Mouse (Mus musculus) intestine, embryonic 16.5 days (tissue): ENCODE measurements around the gene Uck2. TPM values are rescaled to one million over a fixed set of nuclear protein-coding genes. Genes with fewer than 3 reads are reported as not detected.

ENCODE experiments used
- ATAC-seq: fragments of 200-750 bp; cut with Nextera tagmentation; 2 replicates; pipeline ENCODE4 v1.8.0; 2017; ENCODE audit warnings: moderate TSS enrichment, moderate library complexity
- H3K27ac ChIP-seq: fragments of 300-500 bp; sonication (generic); 2 replicates; pipeline ENCODE4 v1.5.1; 2014; ENCODE audit warnings: mild to moderate bottlenecking, low read length
- H3K27me3 ChIP-seq: fragments of 300-500 bp; sonication (generic); replicated peaks from 2 replicates; pipeline ENCODE4 v1.6.1; 2014; ENCODE audit warnings: low read length, control low read depth, mixed read lengths; ENCODE audit not compliant: control insufficient read depth, insufficient read depth
- H3K36me3 ChIP-seq: fragments of 300-500 bp; sonication (generic); 2 replicates; pipeline ENCODE4 v1.6.1; 2014; ENCODE audit warnings: low read length, control low read depth; ENCODE audit not compliant: control insufficient read depth, insufficient read depth
- H3K4me1 ChIP-seq: fragments of 300-500 bp; sonication (generic); 2 replicates; pipeline ENCODE4 v1.6.1; 2014; ENCODE audit warnings: low read length, control low read depth, mixed read lengths; ENCODE audit not compliant: control insufficient read depth, insufficient read depth
- H3K4me2 ChIP-seq: fragments of 300-500 bp; sonication (generic); 2 replicates; pipeline ENCODE4 v1.6.1; 2014; ENCODE audit warnings: low read depth, low read length, control low read depth
- H3K4me3 ChIP-seq: fragments of 300-500 bp; sonication (generic); 2 replicates; pipeline ENCODE4 v1.5.1; 2014; ENCODE audit warnings: mild to moderate bottlenecking, low read length
- H3K9ac ChIP-seq: fragments of 300-500 bp; sonication (generic); 2 replicates; pipeline ENCODE4 v1.6.1; 2014; ENCODE audit warnings: low read depth, low read length
- H3K9me3 ChIP-seq: fragments of 300-500 bp; sonication (generic); 2 replicates; pipeline ENCODE4 v1.6.1; 2016; ENCODE audit warnings: low read length, control low read depth; ENCODE audit not compliant: control insufficient read depth
- WGBS: fragments of 180-500 bp; shearing (Covaris S2); extraction: QIAGEN DNeasy Blood & Tissue Kit; methylation state at CpG from one replicate; pipeline ENCODE4 v1.1.7; 2014; 5-methylcytosine and 5-hydroxymethylcytosine counted together
- polyA plus RNA-seq: library from polyadenylated mRNA; unstranded; fragments of >200 nt; fragmentation: Nextera tagmentation; extraction: Ambion mirVana; gene quantifications from 2 replicates; pipeline ENCODE4 v1.2.1, GENCODE M21; 2015

Uck2 gene
- 30.8 and 36.8 TPM in 2 replicates for polyA plus RNA-seq

- Histone ChIP-seq H3K4me2 (peak within 1 kb of the TSS; percentile 64), H3K36me3 (no peaks in the 10 kb centered on the region), H3K27me3 (0 out of 2 replicates have a peak, but pooled peaks cover 14% of the 10 kb centered on the region), H3K27ac (peak within 1 kb of the TSS; percentile 88), H3K4me3 (peak within 1 kb of the TSS; percentile 82), H3K4me1 (peaks cover 5% of the 10 kb centered on the region), H3K9ac (peak within 1 kb of the TSS; percentile 82), H3K9me3 (no peaks in the 10 kb centered on the region)
- 0% methylated on average over 2 of the region's 2 CpGs for WGBS
- ATAC-seq = no peak
Observed at GRCm38 (mm10) chr1:167285320-167285355, at the start of gene Uck2. Gene Uck2, minus strand, starts transcription at chr1:167285320.

GRCm38 (mm10) chr1:167331106-167331505, 46.0 kb upstream of the Uck2 start:
- no peaks in the 10 kb centered on the region for H3K9me3 ChIP-seq
- ATAC-seq = no peak
- no peak overlapping the region for H3K27ac ChIP-seq
- H3K36me3 ChIP-seq = peaks cover 4% of the 10 kb centered on the region
- H3K4me3 ChIP-seq = no peak overlapping the region
- H3K4me2 ChIP-seq = no peak overlapping the region
- H3K4me1 ChIP-seq = no peaks in the 10 kb centered on the region
- no peak overlapping the region for H3K9ac ChIP-seq
- WGBS = 89% methylated on average over 8 of the region's 8 CpGs
- H3K27me3 ChIP-seq = no peaks in the 10 kb centered on the region

- ATAC-seq = no peak
- H3K4me2 ChIP-seq = no peak overlapping the region
- WGBS = 93% methylated on average over 6 of the region's 6 CpGs
- H3K27ac ChIP-seq = no peak overlapping the region
- H3K4me3 ChIP-seq = no peak overlapping the region
- H3K36me3 ChIP-seq = peaks cover 4% of the 10 kb centered on the region
- no peaks in the 10 kb centered on the region for H3K27me3 ChIP-seq
- H3K9me3 ChIP-seq = no peaks in the 10 kb centered on the region
- no peaks in the 10 kb centered on the region for H3K4me1 ChIP-seq
- H3K9ac ChIP-seq = no peak overlapping the region
Observed at GRCm38 (mm10) chr1:167328776-167329175, 43.7 kb upstream of the Uck2 start.

- Histone ChIP-seq H3K36me3 (peaks cover 13% of the 10 kb centered on the region), H3K4me3 (no peak overlapping the region), H3K4me2 (no peak overlapping the region), H3K4me1 (no peaks in the 10 kb centered on the region), H3K9me3 (no peaks in the 10 kb centered on the region), H3K27me3 (no peaks in the 10 kb centered on the region), H3K9ac (no peak overlapping the region), H3K27ac (no peak overlapping the region)
- no peak for ATAC-seq
- 95% methylated on average over 6 of the region's 6 CpGs for WGBS
Observed at GRCm38 (mm10) chr1:167321691-167322090, 36.6 kb upstream of the Uck2 start.

GRCm38 (mm10) chr1:167313220-167313619, 28.1 kb upstream of the Uck2 start:
- no peak overlapping the region for H3K9ac ChIP-seq
- no peak overlapping the region for H3K27ac ChIP-seq
- ATAC-seq = no peak
- H3K4me2 ChIP-seq = no peak overlapping the region
- H3K36me3 ChIP-seq = 0 out of 2 replicates have a peak, but pooled peaks cover 3% of the 10 kb centered on the region
- WGBS = 86% methylated on average over 4 of the region's 4 CpGs
- no peaks in the 10 kb centered on the region for H3K9me3 ChIP-seq
- H3K4me1 ChIP-seq = peaks cover 3% of the 10 kb centered on the region; the same call in 1 of the 2 replicates
- H3K4me3 ChIP-seq = no peak overlapping the region
- no peaks in the 10 kb centered on the region for H3K27me3 ChIP-seq

GRCm38 (mm10) chr1:167312367-167312766, 27.2 kb upstream of the Uck2 start:
- Histone ChIP-seq H3K9me3 (no peaks in the 10 kb centered on the region), H3K9ac (no peak overlapping the region), H3K27ac (no peak overlapping the region), H3K4me1 (peaks cover 5% of the 10 kb centered on the region), H3K4me3 (no peak overlapping the region), H3K36me3 (0 out of 2 replicates have a peak, but pooled peaks cover 3% of the 10 kb centered on the region), H3K27me3 (no peaks in the 10 kb centered on the region), H3K4me2 (no peak overlapping the region)
- ATAC-seq = no peak

GRCm38 (mm10) chr1:167308261-167309054, 23.3 kb upstream of the Uck2 start, which contains the start of gene Tmco1:
Gene Tmco1, plus strand, starts transcription at chr1:167308378.
- Histone ChIP-seq H3K9ac (peak within 1 kb of the TSS; percentile 99), H3K36me3 (0 out of 2 replicates have a peak, but pooled peaks cover 3% of the 10 kb centered on the region), H3K4me1 (peaks cover 5% of the 10 kb centered on the region), H3K9me3 (no peaks in the 10 kb centered on the region), H3K4me2 (peak within 1 kb of the TSS; percentile 80), H3K4me3 (peak within 1 kb of the TSS; percentile 85), H3K27ac (peak within 1 kb of the TSS; percentile 92), H3K27me3 (no peaks in the 10 kb centered on the region)
- ATAC-seq = peak; percentile 98
- under 1% methylated on average over 82 of the region's 82 CpGs for WGBS

- H3K4me2 ChIP-seq = peak overlapping the region; percentile 56
- WGBS = 60% methylated on average over 11 of the region's 11 CpGs
- 0 out of 2 replicates have a peak, but pooled peaks cover 3% of the 10 kb centered on the region for H3K36me3 ChIP-seq
- H3K4me1 ChIP-seq = peaks cover 5% of the 10 kb centered on the region
- H3K27me3 ChIP-seq = no peaks in the 10 kb centered on the region
- ATAC-seq = no peak
- H3K9me3 ChIP-seq = no peaks in the 10 kb centered on the region
- H3K27ac ChIP-seq = no peak overlapping the region
- peak overlapping the region; percentile 85 for H3K4me3 ChIP-seq
- H3K9ac ChIP-seq = peak overlapping the region; percentile 99
Observed at GRCm38 (mm10) chr1:167307674-167308073, 22.6 kb upstream of the Uck2 start.

GRCm38 (mm10) chr1:167306451-167307240, 21.5 kb upstream of the Uck2 start:
- Histone ChIP-seq H3K4me2 (no peak overlapping the region), H3K27ac (no peak overlapping the region), H3K27me3 (no peaks in the 10 kb centered on the region), H3K9me3 (no peaks in the 10 kb centered on the region), H3K4me1 (peaks cover 5% of the 10 kb centered on the region), H3K36me3 (0 out of 2 replicates have a peak, but pooled peaks cover 3% of the 10 kb centered on the region), H3K4me3 (no peak overlapping the region), H3K9ac (no peak overlapping the region)
- ATAC-seq = no peak
- WGBS = 66% methylated on average over 5 of the region's 5 CpGs
